Mouse (Mus musculus): ENCODE measurements around the gene Nwd2.

Nwd2 gene

GRCm38 (mm10) chr5:63833955-63834354 is 185.1 kb downstream of the Nwd2 start:
- DNase-seq: no peak

GRCm38 (mm10) chr5:63834435-63834834 is 185.5 kb downstream of the Nwd2 start:
- no peak for DNase-seq

GRCm38 (mm10) chr5:63837115-63837514 is 188.2 kb downstream of the Nwd2 start:
- no peak for DNase-seq

GRCm38 (mm10) chr5:63837851-63838250 is 188.9 kb downstream of the Nwd2 start:
- no peak for DNase-seq

GRCm38 (mm10) chr5:63839801-63840416 is 191.0 kb downstream of the Nwd2 start:
- no peak for DNase-seq

- no peak for DNase-seq
Observed at GRCm38 (mm10) chr5:63847080-63847479, 198.2 kb downstream of the Nwd2 start.

- no peak for DNase-seq
Observed at GRCm38 (mm10) chr5:63847541-63848226, 198.8 kb downstream of the Nwd2 start.

GRCm38 (mm10) chr5:63858901-63859300 is 210.0 kb downstream of the Nwd2 start:
- DNase-seq: no peak

Data from retina, postnatal 1 day (tissue).